Mouse (Mus musculus) cerebellum, adult 9-10 months (tissue): ENCODE results near the gene Dydc1.

Source experiments
- DNase-seq: peaks from one replicate; pipeline ENCODE4 v3.0.0; 2022

Dydc1 gene

GRCm38 (mm10) chr14:41100712-41101111 is 28.0 kb downstream of the Dydc1 start:
- DNase-seq: no peak

DNA sequence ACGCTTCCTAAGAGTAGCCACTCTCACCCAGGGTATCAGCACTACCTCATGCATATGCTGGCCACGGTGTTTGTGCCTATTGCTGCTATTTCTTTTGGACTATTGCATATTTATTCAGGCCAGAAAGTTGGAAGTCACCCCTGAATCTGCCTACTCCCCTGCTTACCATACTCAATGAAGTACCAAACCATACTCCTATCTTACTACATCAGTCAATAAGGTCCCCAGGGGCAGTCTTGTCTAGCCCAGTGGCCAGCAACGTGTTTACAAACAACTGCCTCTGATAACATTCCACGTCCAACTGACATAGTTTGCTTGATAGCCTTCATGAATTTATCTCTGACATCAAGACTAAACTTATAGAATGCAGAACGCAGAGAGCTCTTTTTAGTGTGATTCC is 28.5 kb downstream of the Dydc1 start:
- no peak for DNase-seq

DNA sequence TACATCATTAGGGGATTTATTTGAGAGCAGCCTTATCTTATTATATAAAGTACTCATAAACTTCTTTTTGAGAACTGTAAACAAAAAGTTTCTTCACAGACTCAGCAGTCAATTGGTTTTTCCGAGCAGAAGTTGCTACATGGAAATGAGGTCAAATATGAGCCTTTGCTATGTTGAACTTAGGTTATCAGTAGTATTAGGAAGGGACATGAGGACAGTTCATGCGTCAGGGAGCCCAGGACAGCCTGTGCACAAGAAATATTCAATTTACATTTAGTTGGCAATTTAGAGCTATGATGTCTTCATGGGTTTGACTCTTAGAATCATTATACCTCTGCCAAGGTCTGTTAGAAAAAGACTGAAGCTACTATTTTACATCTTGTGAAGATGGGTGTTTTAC is 29.6 kb downstream of the Dydc1 start:
- DNase-seq: no peak

GRCm38 (mm10) chr14:41104853-41105444 is 32.2 kb downstream of the Dydc1 start, which contains the start of gene Mat1a:
Mat1a (plus strand) TSS chr14:41105035.
- DNase-seq: no peak

- DNase-seq: no peak
These were observed 38.4 kb downstream of the Dydc1 start for GRCm38 (mm10) chr14:41111031-41111668.

- no peak for DNase-seq
These were observed 40.2 kb downstream of the Dydc1 start for GRCm38 (mm10) chr14:41112944-41113343.

DNA sequence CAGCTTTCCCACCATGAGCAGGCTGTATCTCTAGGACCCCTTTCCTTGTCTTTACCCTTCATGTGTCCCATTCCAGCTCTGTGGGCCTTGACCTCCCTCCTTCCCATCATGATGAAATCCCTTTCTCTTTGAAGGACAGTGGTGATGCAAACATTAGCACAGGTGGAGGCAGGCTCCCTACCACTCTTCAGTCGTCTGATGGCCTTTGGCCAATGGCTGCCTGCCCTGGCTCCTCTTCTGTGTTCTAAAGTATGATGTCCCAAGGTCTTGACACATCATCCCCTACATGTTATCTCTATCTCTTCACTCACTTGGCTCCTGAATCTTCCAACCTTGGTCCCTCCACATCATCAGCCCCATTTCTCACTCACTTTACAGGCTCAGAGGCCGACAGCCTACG is 43.6 kb downstream of the Dydc1 start:
- peak; percentile 4 for DNase-seq

- no peak for DNase-seq
These were observed 52.0 kb downstream of the Dydc1 start for GRCm38 (mm10) chr14:41124683-41125082.

DNA sequence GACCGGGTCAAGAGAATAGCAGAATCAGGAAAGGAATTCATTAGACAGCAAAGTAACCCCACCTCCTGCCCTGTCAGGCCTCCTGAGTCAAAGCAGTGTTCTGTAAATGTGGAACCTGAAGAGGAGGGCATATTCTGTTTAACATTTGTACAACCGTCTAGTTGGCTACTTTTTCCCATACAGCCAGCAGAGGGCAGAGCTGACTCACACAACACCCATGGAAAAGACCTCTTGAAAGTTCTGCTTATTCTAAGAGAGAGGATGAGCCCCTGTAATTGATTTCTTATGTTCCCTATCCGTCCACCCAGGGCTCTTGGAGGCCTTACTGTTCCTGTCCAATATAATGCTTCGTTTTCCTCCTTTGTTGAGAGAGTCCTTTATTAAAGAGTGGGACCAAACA is 55.3 kb downstream of the Dydc1 start:
- DNase-seq: no peak

- no peak for DNase-seq
These were observed 58.8 kb downstream of the Dydc1 start, which contains the start of gene Sftpa1 for GRCm38 (mm10) chr14:41131540-41131939. Sftpa1 (plus strand) TSS chr14:41131782.

DNA sequence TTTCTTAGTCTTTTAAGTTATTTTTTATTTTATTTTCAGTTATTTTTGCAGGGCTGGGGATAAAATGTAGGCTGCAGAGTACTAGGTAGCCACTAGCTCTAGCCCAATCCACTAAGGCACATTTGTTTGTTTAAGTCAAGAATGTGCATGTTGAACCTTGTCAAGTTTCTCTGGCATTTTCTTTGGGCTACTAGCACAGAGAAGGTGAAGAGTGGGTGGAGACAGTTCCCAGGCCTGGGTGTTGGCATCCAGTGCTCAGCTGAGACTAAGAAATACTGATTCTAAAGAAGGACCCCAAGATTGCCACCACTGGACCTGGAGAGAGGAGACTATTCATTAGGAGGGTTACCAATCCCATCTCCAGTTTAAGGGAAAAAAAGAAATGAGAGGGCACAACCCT is 64.3 kb downstream of the Dydc1 start:
- no peak for DNase-seq

- DNase-seq: no peak
These were observed 68.0 kb downstream of the Dydc1 start for GRCm38 (mm10) chr14:41140686-41141085.
